In genomic region chr8:61992796-61993195, GRCm38 (mm10) we compare ENCODE assay signal across 17 mouse cellular contexts.
"Had no signal": no experiment of that assay in that cellular context is flagged by ENCODE, and none has a peak within 500 bp of the region (broad histone marks: within the 10 kb centered on the region; RNA-seq: fewer than 3 reads in every experiment).

No protein-coding gene starts in this region.

- H3K4me2 ChIP-seq: limb, embryonic 12.5 days; lung, embryonic 15.5 days; midbrain, embryonic 11.5 days had no signal

- H3K27ac ChIP-seq: left cerebral cortex, adult 2 months; limb, embryonic 12.5 days; liver, embryonic 14.5 days; lung, embryonic 15.5 days had no signal

- H3K4me1 ChIP-seq: limb, embryonic 12.5 days; lung, embryonic 15.5 days; megakaryocyte, embryonic 14.5 days had no signal

- H3K27me3 ChIP-seq: limb, embryonic 12.5 days; lung, embryonic 15.5 days; megakaryocyte, embryonic 14.5 days had no signal

- H3K9ac ChIP-seq: limb, embryonic 12.5 days; liver, embryonic 14.5 days; liver, postnatal 0 days; lung, embryonic 15.5 days had no signal

- H3K36me3 ChIP-seq: limb, embryonic 12.5 days; lung, embryonic 15.5 days had no signal

- H3K9me3 ChIP-seq: limb, embryonic 12.5 days; lung, embryonic 15.5 days; megakaryocyte, embryonic 14.5 days had no signal

- ATAC-seq: liver, postnatal 0 days had no signal

- H3K4me3 ChIP-seq: left cerebral cortex, adult 2 months; limb, embryonic 12.5 days; lung, embryonic 15.5 days; megakaryocyte, embryonic 14.5 days had no signal

- DNase-seq: kidney, adult 18-20 months; kidney, adult 9 months; kidney, postnatal 25 days; layer of hippocampus, postnatal 36 days; liver; liver, postnatal 0 days; lung, postnatal 14 days; midbrain, embryonic 14.5 days; thymus, adult 2 months; thymus, postnatal 14 days; thymus, postnatal 4 days had no signal
